Mouse (Mus musculus): ENCODE results near the gene Tmem236. TPM values are rescaled to one million over a fixed set of nuclear protein-coding genes. Genes with fewer than 3 reads are reported as not detected.
A peak's percentile ranks its signal among the peaks of the same experiment; 100 is the strongest.

The Tmem236 gene
- 0.07 TPM in 1 of 2 replicates, not detected in the other for polyA plus RNA-seq (2015; fragmentation: Nextera tagmentation; extraction: Ambion mirVana)

- Histone ChIP-seq H3K4me3 (ENCODE audit: low read depth, low read length) (no peak within 1 kb of the TSS), H3K27ac (ENCODE audit: low read length) (no peak within 1 kb of the TSS), H3K9ac (replicated peaks; ENCODE audit: low read depth) (no peak within 1 kb of the TSS), H3K4me1 (ENCODE audit: insufficient read depth, low read depth, low read length) (no peaks in the 10 kb centered on the region), H3K9me3 (ENCODE audit: low read length) (no peaks in the 10 kb centered on the region), H3K27me3 (replicated peaks; ENCODE audit: insufficient read depth, low read length) (no peaks in the 10 kb centered on the region), H3K36me3 (ENCODE audit: insufficient read depth, low read length) (no peaks in the 10 kb centered on the region), H3K4me2 (replicated peaks; ENCODE audit: low read depth, low read length) (no peak within 1 kb of the TSS)
- DNase-seq (ENCODE audit: low spot score): no peak
- no peak for ATAC-seq
- TF ChIP-seq EP300 (IDR thresholded peaks at IDR 0.05) (no peak), CTCF (IDR thresholded peaks at IDR 0.05) (no peak)
- WGBS: 80% methylated on average over 3 of the region's 3 CpGs
These were observed at the start of gene Tmem236 for GRCm38 (mm10) chr2:14174334-14174733. Gene Tmem236 (plus strand): TSS chr2:14174523.

DNA sequence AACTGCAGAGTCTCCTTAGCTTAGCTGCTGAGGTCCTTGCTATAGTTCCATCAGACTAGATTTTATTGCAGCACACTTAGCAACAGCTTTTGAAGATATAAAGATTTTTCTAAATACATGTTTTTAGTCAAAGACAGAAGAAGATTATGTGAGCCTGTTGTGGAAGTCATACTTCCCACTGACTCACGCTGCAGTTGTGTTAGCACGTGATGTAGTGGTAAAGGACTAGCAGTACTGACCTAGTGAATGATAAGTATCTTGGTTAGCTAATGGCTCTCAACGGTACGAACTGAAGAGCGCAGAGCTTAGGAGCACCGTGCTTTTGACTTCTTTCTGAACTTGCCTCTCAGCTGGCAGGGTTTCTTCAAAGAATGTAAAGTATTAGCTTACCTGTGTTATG, 47.9 kb upstream of the Tmem236 start:
- ATAC-seq (no peak), DNase-seq (ENCODE audit: low spot score) (no peak)
- H3K9ac ChIP-seq (replicated peaks; ENCODE audit: low read depth): no peak overlapping the region
- H3K4me1 ChIP-seq (ENCODE audit: insufficient read depth, low read depth, low read length): no peaks in the 10 kb centered on the region
- 0 out of 2 replicates have a peak, but pooled peaks cover 4% of the 10 kb centered on the region for H3K36me3 ChIP-seq (ENCODE audit: insufficient read depth, low read length)
- no peak overlapping the region for H3K27ac ChIP-seq (ENCODE audit: low read length)
- no peak overlapping the region for H3K4me3 ChIP-seq (ENCODE audit: low read depth, low read length)
- no peaks in the 10 kb centered on the region for H3K9me3 ChIP-seq (ENCODE audit: low read length)
- no peak for TF ChIP-seq EP300 (IDR thresholded peaks at IDR 0.05)
- no peak for TF ChIP-seq CTCF (IDR thresholded peaks at IDR 0.05)
- no peak overlapping the region for H3K4me2 ChIP-seq (replicated peaks; ENCODE audit: low read depth, low read length)
- 73% methylated on average over 6 of the region's 6 CpGs for WGBS
- no peaks in the 10 kb centered on the region for H3K27me3 ChIP-seq (replicated peaks; ENCODE audit: insufficient read depth, low read length)

- ATAC-seq (no peak), DNase-seq (ENCODE audit: low spot score) (no peak)
- H3K9me3 ChIP-seq (ENCODE audit: low read length): no peaks in the 10 kb centered on the region
- H3K36me3 ChIP-seq (ENCODE audit: insufficient read depth, low read length): 0 out of 2 replicates have a peak, but pooled peaks cover 4% of the 10 kb centered on the region
- no peak overlapping the region for H3K9ac ChIP-seq (replicated peaks; ENCODE audit: low read depth)
- no peaks in the 10 kb centered on the region for H3K27me3 ChIP-seq (replicated peaks; ENCODE audit: insufficient read depth, low read length)
- H3K4me1 ChIP-seq (ENCODE audit: insufficient read depth, low read depth, low read length): no peaks in the 10 kb centered on the region
- no peak overlapping the region for H3K4me2 ChIP-seq (replicated peaks; ENCODE audit: low read depth, low read length)
- 78% methylated on average over 3 of the region's 3 CpGs for WGBS
- TF ChIP-seq EP300 (IDR thresholded peaks at IDR 0.05) (no peak), CTCF (IDR thresholded peaks at IDR 0.05) (no peak)
- no peak overlapping the region for H3K27ac ChIP-seq (ENCODE audit: low read length)
- H3K4me3 ChIP-seq (ENCODE audit: low read depth, low read length): no peak overlapping the region
These were observed 46.7 kb upstream of the Tmem236 start for GRCm38 (mm10) chr2:14127629-14128028.

DNA sequence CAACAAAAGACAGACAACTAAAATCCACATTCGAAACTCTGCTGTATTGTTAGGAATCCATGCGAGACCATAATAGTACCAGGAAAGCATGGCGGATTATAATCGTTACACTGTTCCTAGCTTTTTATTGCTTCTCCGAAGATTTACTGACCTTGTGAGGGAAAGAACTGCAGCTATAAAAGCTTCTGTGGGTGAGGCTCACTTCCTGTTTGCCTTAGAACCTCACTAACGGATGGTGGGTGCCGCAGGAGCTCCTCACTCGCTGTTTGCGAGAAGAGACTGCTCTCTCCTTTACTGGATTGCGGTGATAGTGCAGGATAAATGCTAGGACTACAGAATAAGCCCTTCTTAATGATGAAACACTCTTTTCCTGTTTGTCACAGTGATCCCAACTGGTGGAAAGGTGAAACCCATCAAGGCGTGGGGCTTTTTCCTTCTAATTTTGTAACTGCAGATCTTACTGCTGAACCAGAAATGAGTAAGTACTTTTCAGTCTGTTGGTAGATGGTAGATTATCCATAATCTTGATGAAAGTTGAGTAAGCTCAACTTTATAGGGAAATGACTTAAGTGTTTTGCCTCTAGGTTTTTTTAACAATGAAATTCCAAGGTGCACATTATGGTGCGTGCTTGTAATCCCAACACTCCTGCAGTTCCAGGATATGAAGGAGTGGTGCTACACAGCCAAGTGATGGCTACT, 43.5 kb upstream of the Tmem236 start:
- peak; percentile 43; the same call in 1 of the 2 replicates for ATAC-seq
- DNase-seq (ENCODE audit: low spot score): no peak
- H3K27ac ChIP-seq (ENCODE audit: low read length): no peak overlapping the region
- H3K36me3 ChIP-seq (ENCODE audit: insufficient read depth, low read length): no peaks in the 10 kb centered on the region
- H3K4me1 ChIP-seq (ENCODE audit: insufficient read depth, low read depth, low read length): no peaks in the 10 kb centered on the region
- no peaks in the 10 kb centered on the region for H3K9me3 ChIP-seq (ENCODE audit: low read length)
- H3K4me2 ChIP-seq (replicated peaks; ENCODE audit: low read depth, low read length): no peak overlapping the region
- no peak for TF ChIP-seq EP300 (IDR thresholded peaks at IDR 0.05)
- no peak for TF ChIP-seq CTCF (IDR thresholded peaks at IDR 0.05)
- 72% methylated on average over 12 of the region's 12 CpGs for WGBS
- no peaks in the 10 kb centered on the region for H3K27me3 ChIP-seq (replicated peaks; ENCODE audit: insufficient read depth, low read length)
- no peak overlapping the region for H3K9ac ChIP-seq (replicated peaks; ENCODE audit: low read depth)
- H3K4me3 ChIP-seq (ENCODE audit: low read depth, low read length): no peak overlapping the region

DNA sequence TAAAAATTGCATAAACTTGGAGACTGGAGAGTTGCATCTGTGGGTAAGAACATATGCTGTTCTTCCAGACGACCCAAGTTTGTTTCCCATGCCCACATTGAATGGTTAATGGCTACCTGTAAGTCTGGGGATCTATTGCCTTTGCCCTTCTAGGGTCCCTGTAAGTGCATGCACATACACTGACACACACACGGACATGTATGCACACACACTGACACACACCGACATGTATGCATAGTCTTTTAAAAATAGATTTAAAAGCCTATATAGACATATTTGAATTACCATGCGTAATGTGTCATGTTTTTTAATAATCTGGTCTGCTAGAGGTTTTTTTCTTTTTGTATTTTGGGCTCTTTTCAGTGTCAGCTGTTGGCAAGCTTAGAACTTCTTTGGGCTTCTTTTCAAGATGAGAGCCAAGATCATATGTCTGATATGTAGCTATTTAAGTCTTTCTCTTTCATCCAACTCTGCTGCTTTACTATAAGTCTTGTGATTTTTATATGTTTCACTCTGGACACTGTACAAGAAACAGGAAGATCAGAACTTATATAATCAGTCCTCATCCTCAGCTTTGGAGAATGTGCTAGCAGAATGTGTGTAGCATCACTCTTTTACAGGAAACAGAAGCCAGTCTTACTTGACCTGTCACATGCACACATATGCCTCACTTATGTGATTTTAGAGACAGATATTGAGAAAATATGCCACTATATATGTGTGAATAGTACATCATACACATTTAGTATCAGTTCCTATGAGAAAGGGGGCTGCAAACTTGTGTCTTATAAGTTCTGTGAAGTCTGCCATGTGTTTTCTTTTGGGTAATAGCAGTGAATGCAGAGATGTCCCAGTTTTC, 41.6 kb upstream of the Tmem236 start:
- H3K4me3 ChIP-seq (ENCODE audit: low read depth, low read length): no peak overlapping the region
- WGBS: 87% methylated on average over 4 of the region's 4 CpGs
- H3K4me2 ChIP-seq (replicated peaks; ENCODE audit: low read depth, low read length): no peak overlapping the region
- no peaks in the 10 kb centered on the region for H3K36me3 ChIP-seq (ENCODE audit: insufficient read depth, low read length)
- H3K9ac ChIP-seq (replicated peaks; ENCODE audit: low read depth): no peak overlapping the region
- TF ChIP-seq CTCF (IDR thresholded peaks at IDR 0.05): no peak
- no peak for TF ChIP-seq EP300 (IDR thresholded peaks at IDR 0.05)
- H3K9me3 ChIP-seq (ENCODE audit: low read length): no peaks in the 10 kb centered on the region
- H3K4me1 ChIP-seq (ENCODE audit: insufficient read depth, low read depth, low read length): no peaks in the 10 kb centered on the region
- H3K27ac ChIP-seq (ENCODE audit: low read length): no peak overlapping the region
- ATAC-seq: no peak
- no peak for DNase-seq (ENCODE audit: low spot score)
- H3K27me3 ChIP-seq (replicated peaks; ENCODE audit: insufficient read depth, low read length): no peaks in the 10 kb centered on the region

GRCm38 (mm10) chr2:14136906-14137305, 37.4 kb upstream of the Tmem236 start:
- Histone ChIP-seq H3K4me1 (ENCODE audit: insufficient read depth, low read depth, low read length) (no peaks in the 10 kb centered on the region), H3K9ac (replicated peaks; ENCODE audit: low read depth) (no peak overlapping the region), H3K4me2 (replicated peaks; ENCODE audit: low read depth, low read length) (no peak overlapping the region), H3K36me3 (ENCODE audit: insufficient read depth, low read length) (peaks cover 4% of the 10 kb centered on the region; the same call in 1 of the 2 replicates), H3K4me3 (ENCODE audit: low read depth, low read length) (no peak overlapping the region), H3K27me3 (replicated peaks; ENCODE audit: insufficient read depth, low read length) (no peaks in the 10 kb centered on the region), H3K9me3 (ENCODE audit: low read length) (no peaks in the 10 kb centered on the region), H3K27ac (ENCODE audit: low read length) (no peak overlapping the region)
- peak; percentile 74 for DNase-seq (ENCODE audit: low spot score)
- WGBS: 59% methylated on average over 3 of the region's 3 CpGs
- TF ChIP-seq EP300 (IDR thresholded peaks at IDR 0.05) (no peak), CTCF (IDR thresholded peaks at IDR 0.05) (no peak)
- ATAC-seq: peak; percentile 88
